Mouse (Mus musculus): Measurements from ENCODE around the gene Rnf43.

- TF ChIP-seq GATA1 (IDR thresholded peaks at IDR 0.05; ENCODE audit: low read length) (no peak), TAL1 (IDR thresholded peaks at IDR 0.05; ENCODE audit: low read length) (no peak)
Observed at GRCm38 (mm10) chr11:87752307-87752706, 89.8 kb downstream of the Rnf43 start.
